Mouse (Mus musculus) small intestine, adult 2 months (tissue): ENCODE data around the gene Agbl2.

Experiments
- CTCF ChIP-seq: fragments of 200-500 bp; IDR thresholded peaks from 2 replicates; pipeline ENCODE4 v1.5.1; 2012; ENCODE audit warnings: low read depth, mild to moderate bottlenecking, control low read depth, inconsistent platforms, low read length, moderate library complexity, mixed read lengths; ENCODE audit not compliant: insufficient replicate concordance, insufficient read length; ENCODE audit errors: extremely low read depth
- POLR2A ChIP-seq: fragments of 200-500 bp; IDR thresholded peaks from 2 replicates; pipeline ENCODE4 v1.6.1; 2012; ENCODE audit warnings: low read depth, mild to moderate bottlenecking, control low read depth, inconsistent platforms, low read length, moderate library complexity

- no peak for TF ChIP-seq CTCF
- TF ChIP-seq POLR2A = no peak
Measured at GRCm38 (mm10) chr2:90738801-90739200, 43.7 kb upstream of the Agbl2 start.
